Mouse (Mus musculus) cerebellum, postnatal 36 days (tissue): Measurements from ENCODE around the gene Mybl2.

Experiments used
- DNase-seq, 2 experiments: peaks; one replicate each; pipeline ENCODE4 v3.0.0; 2021 to 2022; ENCODE audit warnings: mixed read lengths in 2 of 2

Gene Mybl2

GRCm38 (mm10) chr2:163073023-163073757, 18.7 kb downstream of the Mybl2 start:
- DNase-seq, result no peak

GRCm38 (mm10) chr2:163074006-163074405, 19.5 kb downstream of the Mybl2 start:
- no peak for DNase-seq

GRCm38 (mm10) chr2:163074808-163075207, 20.3 kb downstream of the Mybl2 start:
- DNase-seq, result no peak

- DNase-seq, result no peak
These were observed 20.7 kb downstream of the Mybl2 start for GRCm38 (mm10) chr2:163075234-163075633.

GRCm38 (mm10) chr2:163079041-163079440, 24.6 kb downstream of the Mybl2 start:
- DNase-seq, result no peak

GRCm38 (mm10) chr2:163082591-163082990, 28.1 kb downstream of the Mybl2 start:
- DNase-seq, result no peak

- DNase-seq, result no peak
These were observed 30.0 kb downstream of the Mybl2 start for GRCm38 (mm10) chr2:163084519-163084918.

GRCm38 (mm10) chr2:163085047-163085446, 30.6 kb downstream of the Mybl2 start:
- DNase-seq, result no peak

GRCm38 (mm10) chr2:163086561-163086960, 32.1 kb downstream of the Mybl2 start:
- no peak for DNase-seq

GRCm38 (mm10) chr2:163087728-163088127, 33.2 kb downstream of the Mybl2 start, which contains the start of gene Gtsf1l:
Gene Gtsf1l, minus strand, starts transcription at chr2:163087855.
- no peak for DNase-seq

- DNase-seq, result no peak
These were observed 35.1 kb downstream of the Mybl2 start for GRCm38 (mm10) chr2:163089475-163090123.

GRCm38 (mm10) chr2:163094909-163095308, 40.4 kb downstream of the Mybl2 start:
- no peak for DNase-seq

GRCm38 (mm10) chr2:163095784-163096183, 41.3 kb downstream of the Mybl2 start:
- DNase-seq, result no peak

- DNase-seq, result no peak
These were observed 45.4 kb downstream of the Mybl2 start for GRCm38 (mm10) chr2:163099919-163100318.

GRCm38 (mm10) chr2:163100551-163100950, 46.1 kb downstream of the Mybl2 start:
- DNase-seq, result no peak

- peak; percentile 57 to 60 for DNase-seq
These were observed 47.2 kb downstream of the Mybl2 start for GRCm38 (mm10) chr2:163101646-163102203.

GRCm38 (mm10) chr2:163102216-163102615, 47.7 kb downstream of the Mybl2 start:
- DNase-seq, result peak in 1 of 2 experiments; percentile 8

GRCm38 (mm10) chr2:163102900-163103653, 48.6 kb downstream of the Mybl2 start:
- no peak for DNase-seq

- DNase-seq, result peak; percentile 23 to 35
These were observed 49.7 kb downstream of the Mybl2 start for GRCm38 (mm10) chr2:163104086-163104770.

GRCm38 (mm10) chr2:163108385-163108784, 53.9 kb downstream of the Mybl2 start:
- DNase-seq, result no peak

- DNase-seq, result no peak
These were observed 56.2 kb downstream of the Mybl2 start for GRCm38 (mm10) chr2:163110706-163111105.

- no peak for DNase-seq
These were observed 57.1 kb downstream of the Mybl2 start for GRCm38 (mm10) chr2:163111413-163112201.
